Mouse (Mus musculus) limb, embryonic 14.5 days (tissue): ENCODE data around the gene Nfkbil1. TPM values are rescaled to one million over a fixed set of nuclear protein-coding genes. Genes with fewer than 3 reads are reported as not detected.

Experiments
- ATAC-seq: fragments of 200-750 bp; cut with Nextera tagmentation; 2 replicates; pipeline ENCODE4 v1.8.0; 2017; ENCODE audit warnings: low read depth, moderate number of reproducible peaks, moderate TSS enrichment; ENCODE audit not compliant: low FRiP score
- DNase-seq: peaks from one replicate; pipeline ENCODE4 v3.0.0-alpha.2; 2015; ENCODE audit warnings: low spot score
- H3K27ac ChIP-seq: fragments of 300-500 bp; sonication (generic); replicated peaks from 2 replicates; pipeline ENCODE4 v1.5.1; 2014; ENCODE audit warnings: low read depth, mild to moderate bottlenecking, low read length, moderate library complexity, mixed read lengths
- H3K27me3 ChIP-seq: fragments of 300-500 bp; sonication (generic); 2 replicates; pipeline ENCODE4 v1.6.1; 2014; ENCODE audit warnings: low read length, mixed read lengths; ENCODE audit not compliant: control insufficient read depth, insufficient read depth
- H3K36me3 ChIP-seq: fragments of 300-500 bp; sonication (generic); 2 replicates; pipeline ENCODE4 v1.6.1; 2014; ENCODE audit warnings: mild to moderate bottlenecking, low read length, moderate library complexity, mixed read lengths; ENCODE audit not compliant: control insufficient read depth, insufficient read depth
- H3K4me1 ChIP-seq: fragments of 300-500 bp; sonication (generic); 2 replicates; pipeline ENCODE4 v1.6.1; 2014; ENCODE audit warnings: antibody characterized with exemption, low read length, mixed read lengths; ENCODE audit not compliant: control insufficient read depth, insufficient read depth
- H3K4me2 ChIP-seq: fragments of 300-500 bp; sonication (generic); replicated peaks from 2 replicates; pipeline ENCODE4 v1.6.1; 2014; ENCODE audit warnings: low read depth, mild to moderate bottlenecking, low read length, moderate library complexity; ENCODE audit not compliant: severe bottlenecking
- H3K4me3 ChIP-seq: fragments of 300-500 bp; sonication (generic); replicated peaks from 2 replicates; pipeline ENCODE4 v1.5.1; 2014; ENCODE audit warnings: low read length
- H3K9ac ChIP-seq: fragments of 300-500 bp; sonication (generic); 2 replicates; pipeline ENCODE4 v1.6.1; 2014; ENCODE audit warnings: mild to moderate bottlenecking, low read depth, low read length, moderate library complexity; ENCODE audit not compliant: severe bottlenecking
- H3K9me3 ChIP-seq: fragments of 300-500 bp; sonication (generic); 2 replicates; pipeline ENCODE4 v1.6.1; 2016; ENCODE audit warnings: low read length; ENCODE audit not compliant: control insufficient read depth
- POLR2A ChIP-seq: fragments of 200-500 bp; IDR thresholded peaks from 2 replicates; pipeline ENCODE4 v1.8.0; 2012; ENCODE audit warnings: inconsistent platforms, mild to moderate bottlenecking, moderate library complexity, borderline replicate concordance; ENCODE audit not compliant: insufficient read depth, insufficient read length; ENCODE audit errors: extremely low read depth
- WGBS: fragments of 180-500 bp; shearing (Covaris S2); extraction: QIAGEN DNeasy Blood & Tissue Kit; methylation state at CpG from one replicate; pipeline ENCODE4 v1.1.7; 2014; 5-methylcytosine and 5-hydroxymethylcytosine counted together
- polyA plus RNA-seq, 2 experiments: library from polyadenylated mRNA; depleted of rRNA in 1 of 2; stranded (reverse) in 1 of 2; unstranded in 1 of 2; fragments of >200 nt; fragmentation: Nextera tagmentation in 1 of 2; extraction: Ambion mirVana in 1 of 2; gene quantifications; 2 replicates each; pipeline versions ENCODE4 v1.2.1 to v1.2.3; 2012 to 2014

Gene Nfkbil1
- polyA plus RNA-seq, 2 experiments, result 4.9 to 17.0 TPM

DNA sequence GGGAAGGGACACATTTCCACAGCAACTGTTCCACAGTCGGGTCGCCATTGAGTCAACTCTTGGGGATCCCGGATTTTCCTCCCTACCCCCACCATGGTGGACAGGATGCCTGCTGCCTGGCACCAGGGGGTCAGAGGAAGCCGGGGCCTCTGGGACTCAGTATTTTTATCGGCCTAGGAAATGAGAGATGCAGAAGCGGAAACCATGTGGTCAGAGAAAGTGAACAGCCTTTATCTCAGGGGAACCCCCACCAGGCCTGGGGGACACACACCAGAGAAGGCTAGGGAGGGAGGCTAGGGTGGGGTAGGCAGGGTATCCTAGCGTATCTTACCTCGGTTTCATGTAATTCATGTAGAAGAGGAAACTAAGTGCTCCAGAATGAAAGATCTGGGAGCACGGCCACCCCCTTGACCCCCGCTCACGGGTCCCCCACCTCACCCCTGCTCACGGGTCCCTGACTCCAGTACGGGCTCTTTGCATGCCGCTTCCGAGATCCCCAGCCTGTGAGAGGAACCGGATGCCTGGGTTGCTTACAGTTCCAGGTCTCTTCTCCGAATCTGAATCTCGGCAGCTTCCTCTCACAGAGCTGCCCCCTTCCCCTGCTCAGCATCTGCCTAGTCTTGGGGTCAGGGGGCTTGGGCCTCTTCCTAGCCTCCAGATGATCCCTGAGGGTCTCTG, 16.9 kb downstream of the Nfkbil1 start:
- Histone ChIP-seq H3K27me3 (no peaks in the 10 kb centered on the region), H3K27ac (no peak overlapping the region), H3K9ac (no peak overlapping the region), H3K36me3 (peaks cover 28% of the 10 kb centered on the region), H3K4me2 (no peak overlapping the region), H3K9me3 (no peaks in the 10 kb centered on the region), H3K4me3 (no peak overlapping the region), H3K4me1 (no peaks in the 10 kb centered on the region)
- 86% methylated on average over 18 of the region's 18 CpGs for WGBS
- ATAC-seq (no peak), DNase-seq (no peak)
- no peak for TF ChIP-seq POLR2A

DNA sequence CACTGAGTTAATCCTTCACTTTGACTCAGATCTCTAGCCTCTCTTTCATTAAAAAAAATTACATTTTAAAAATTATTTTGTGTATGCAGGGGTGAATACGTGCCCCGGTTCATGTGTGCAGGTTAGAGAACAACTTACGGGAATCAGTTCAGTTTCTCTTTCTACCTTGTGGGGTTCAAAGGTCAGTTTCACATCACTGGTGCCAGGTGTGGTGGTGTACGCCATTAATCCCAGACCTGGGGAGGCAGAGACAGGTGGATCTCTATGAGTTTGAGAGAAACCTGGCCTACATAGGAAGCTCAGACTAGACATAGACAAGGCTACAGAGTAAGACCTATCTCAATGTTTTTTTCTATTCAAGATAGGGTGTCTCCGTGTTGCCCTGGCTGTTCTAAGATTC, 22.5 kb downstream of the Nfkbil1 start:
- Histone ChIP-seq H3K4me1 (no peaks in the 10 kb centered on the region), H3K4me2 (no peak overlapping the region), H3K36me3 (no peaks in the 10 kb centered on the region), H3K4me3 (no peak overlapping the region), H3K9ac (no peak overlapping the region), H3K27ac (no peak overlapping the region), H3K9me3 (no peaks in the 10 kb centered on the region), H3K27me3 (no peaks in the 10 kb centered on the region)
- WGBS, result 87% methylated on average over 5 of the region's 5 CpGs
- ATAC-seq (no peak), DNase-seq (no peak)
- TF ChIP-seq POLR2A, result no peak

DNA sequence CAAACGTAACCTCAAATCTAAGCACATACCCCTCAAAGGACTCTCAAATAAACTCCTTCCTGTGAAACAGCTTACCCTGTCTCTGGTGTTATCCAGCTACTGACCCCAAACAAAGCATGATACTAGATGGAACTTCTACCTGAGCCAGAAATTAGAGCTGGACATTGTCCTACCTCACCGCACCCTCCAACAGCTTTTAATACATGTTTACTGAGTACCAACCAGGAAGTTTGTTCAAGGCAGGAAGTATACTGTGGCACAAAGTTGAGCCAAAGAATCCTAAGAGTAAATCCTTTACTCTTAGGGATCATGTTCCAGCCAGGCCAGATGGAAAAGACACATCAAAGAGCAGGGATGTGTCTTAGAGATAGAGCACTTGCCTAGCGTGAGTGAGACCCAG, 25.0 kb downstream of the Nfkbil1 start:
- Histone ChIP-seq H3K27me3 (no peaks in the 10 kb centered on the region), H3K9me3 (no peaks in the 10 kb centered on the region), H3K9ac (no peak overlapping the region), H3K36me3 (no peaks in the 10 kb centered on the region), H3K4me2 (no peak overlapping the region), H3K4me1 (no peaks in the 10 kb centered on the region), H3K27ac (no peak overlapping the region), H3K4me3 (no peak overlapping the region)
- TF ChIP-seq POLR2A, result no peak
- ATAC-seq (no peak), DNase-seq (no peak)
- WGBS, result 64% methylated on average over 3 of the region's 3 CpGs

DNA sequence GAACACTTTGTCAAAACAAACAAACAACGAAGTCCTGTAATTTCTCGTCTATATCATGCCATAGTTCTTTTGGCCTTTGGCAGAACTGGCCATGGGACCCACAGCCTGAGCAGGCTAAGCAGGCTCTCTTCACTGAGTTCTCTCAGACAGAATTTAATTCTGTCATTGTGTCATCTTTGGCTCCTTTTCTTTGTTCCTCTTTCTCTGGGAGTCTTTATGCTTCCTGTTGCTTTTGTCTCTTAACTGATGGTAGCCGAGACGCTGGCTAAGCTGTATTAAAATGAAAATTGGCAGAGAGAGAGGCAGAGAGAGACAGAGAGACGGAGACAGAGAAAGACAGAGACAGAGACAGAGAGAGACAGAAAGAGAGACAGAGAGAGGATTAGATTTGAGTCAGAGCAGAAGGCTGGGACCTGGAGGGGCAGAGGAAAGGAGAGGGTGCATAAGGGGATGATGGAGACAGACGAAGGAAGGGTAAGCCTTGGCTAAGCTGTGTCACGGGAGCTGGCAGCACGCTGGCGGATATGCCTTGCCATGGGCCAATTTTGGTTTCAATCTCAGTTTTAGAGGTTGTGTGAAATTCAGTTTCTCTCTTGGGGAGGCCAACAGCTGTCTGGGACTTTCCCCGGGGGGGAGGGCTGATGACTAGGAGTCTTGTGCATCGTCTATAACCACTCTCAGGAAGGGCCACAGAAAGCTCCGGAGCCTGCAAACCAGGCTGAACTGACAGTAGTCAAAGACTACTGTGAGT, 25.6 kb downstream of the Nfkbil1 start:
- no peak for TF ChIP-seq POLR2A
- 78% methylated on average over 12 of the region's 12 CpGs for WGBS
- Histone ChIP-seq H3K36me3 (no peaks in the 10 kb centered on the region), H3K4me2 (no peak overlapping the region), H3K27me3 (no peaks in the 10 kb centered on the region), H3K9me3 (no peaks in the 10 kb centered on the region), H3K9ac (no peak overlapping the region), H3K27ac (no peak overlapping the region), H3K4me3 (no peak overlapping the region), H3K4me1 (no peaks in the 10 kb centered on the region)
- DNase-seq (no peak), ATAC-seq (no peak)

DNA sequence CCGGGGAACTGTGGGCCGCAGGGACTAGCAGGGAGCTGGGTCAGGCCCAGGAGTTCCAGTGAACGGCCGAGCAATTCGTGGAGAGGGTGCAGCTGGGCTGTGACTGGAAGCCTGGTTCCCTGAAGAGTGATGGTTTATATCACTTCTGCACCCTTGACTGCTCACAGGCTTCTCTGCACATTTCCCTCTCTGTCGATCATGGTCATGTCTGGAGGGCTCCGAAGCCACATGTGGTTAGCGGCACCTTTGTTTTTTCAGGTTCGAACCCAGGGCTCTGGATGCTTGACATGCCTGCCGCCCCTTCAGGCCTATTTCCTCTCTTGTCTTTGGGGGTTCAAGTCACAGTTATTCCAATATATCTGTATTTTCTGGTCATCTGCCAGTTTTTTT, 30.2 kb downstream of the Nfkbil1 start:
- Histone ChIP-seq H3K4me2 (no peak overlapping the region), H3K9ac (no peak overlapping the region), H3K9me3 (no peaks in the 10 kb centered on the region), H3K36me3 (no peaks in the 10 kb centered on the region), H3K4me1 (no peaks in the 10 kb centered on the region), H3K27me3 (no peaks in the 10 kb centered on the region), H3K27ac (no peak overlapping the region), H3K4me3 (no peak overlapping the region)
- no peak for TF ChIP-seq POLR2A
- WGBS, result 58% methylated on average over 10 of the region's 10 CpGs
- DNase-seq, result no peak
- no peak for ATAC-seq
